Comparison of ENCODE assay signal across 29 mouse cellular contexts in genomic region chrX:100509921-100510320, GRCm38 (mm10). TPM values are rescaled to one million over a fixed set of nuclear protein-coding genes. Genes with fewer than 3 reads are reported as not detected.
A peak's percentile ranks its signal among the peaks of the same experiment; 100 is the strongest.
DNase-seq lines count a peak whose midpoint lies in the region; ATAC-seq lines count a peak whose summit lies in the region.
"Had no signal": no experiment of that assay in that cellular context is flagged by ENCODE, and none has a peak within 500 bp of the region (broad histone marks: within the 10 kb centered on the region; RNA-seq: fewer than 3 reads in every experiment).

No protein-coding gene starts in this region.

- no peak overlapping the region for H3K9ac ChIP-seq in hindbrain, embryonic 12.5 days
- H3K9ac ChIP-seq in embryonic facial prominence, embryonic 11.5 days (replicated peaks; ENCODE audit: low read length) = no peak overlapping the region
- no peak overlapping the region for H3K9ac ChIP-seq in liver, embryonic 11.5 days (ENCODE audit: low read depth, low read length)
- H3K9ac ChIP-seq: embryonic facial prominence, embryonic 13.5 days; embryonic facial prominence, embryonic 15.5 days; forebrain, embryonic 12.5 days had no signal

- H3K4me2 ChIP-seq in hindbrain, embryonic 12.5 days (replicated peaks) = no peak overlapping the region
- no peak overlapping the region for H3K4me2 ChIP-seq in embryonic facial prominence, embryonic 11.5 days (ENCODE audit: low read depth, low read length)
- no peak overlapping the region for H3K4me2 ChIP-seq in liver, embryonic 11.5 days
- H3K4me2 ChIP-seq: embryonic facial prominence, embryonic 13.5 days; embryonic facial prominence, embryonic 15.5 days; forebrain, embryonic 12.5 days had no signal

- no peak for ATAC-seq in hindbrain, embryonic 12.5 days (ENCODE audit: low FRiP score)
- no peak for ATAC-seq in embryonic facial prominence, embryonic 11.5 days (replicated peaks; ENCODE audit: insufficient number of reproducible peaks, low FRiP score, low TSS enrichment, low read depth)
- no peak for ATAC-seq in liver, embryonic 11.5 days (replicated peaks; ENCODE audit: low FRiP score)
- ATAC-seq: forebrain, embryonic 14.5 days; forebrain, embryonic 16.5 days had no signal

- peak; percentile 4 for DNase-seq in hindbrain, embryonic 10.5 days (ENCODE audit: low spot score)
- DNase-seq in embryo, embryonic 11 days = peak; percentile 7
- peak; percentile 56 for DNase-seq in embryonic facial prominence, embryonic 11.5 days (ENCODE audit: low spot score)
- DNase-seq in urinary bladder, postnatal 25 days (ENCODE audit: low spot score) = no peak
- DNase-seq in liver, embryonic 11.5 days (ENCODE audit: low spot score) = no peak
- DNase-seq in heart, postnatal 25 days (ENCODE audit: low spot score) = no peak
- DNase-seq: adrenal gland, adult 2 months; adrenal gland, postnatal 10 days; adrenal gland, postnatal 25 days; cerebellum, adult 11 months; cerebellum, adult 18-20 months; cerebellum, adult 8-10 months; cerebellum, adult 9-11 months; cerebellum, postnatal 14 days; cerebellum, postnatal 36 days had no signal

- H3K27ac ChIP-seq in hindbrain, embryonic 10.5 days = no peak overlapping the region
- no peak overlapping the region for H3K27ac ChIP-seq in hindbrain, embryonic 12.5 days
- no peak overlapping the region for H3K27ac ChIP-seq in embryonic facial prominence, embryonic 11.5 days (replicated peaks; ENCODE audit: low read depth, low read length)
- H3K27ac ChIP-seq in liver, embryonic 11.5 days (ENCODE audit: low read depth, low read length) = no peak overlapping the region
- H3K27ac ChIP-seq: embryonic facial prominence, embryonic 13.5 days; embryonic facial prominence, embryonic 15.5 days; forebrain, embryonic 10.5 days; forebrain, embryonic 12.5 days had no signal

- no peaks in the 10 kb centered on the region for H3K9me3 ChIP-seq in hindbrain, embryonic 10.5 days
- H3K9me3 ChIP-seq in hindbrain, embryonic 12.5 days (replicated peaks) = no peaks in the 10 kb centered on the region
- no peaks in the 10 kb centered on the region for H3K9me3 ChIP-seq in embryonic facial prominence, embryonic 11.5 days (replicated peaks; ENCODE audit: control insufficient read depth, low read length)
- H3K9me3 ChIP-seq in liver, embryonic 11.5 days (ENCODE audit: control insufficient read depth, low read length) = no peaks in the 10 kb centered on the region
- H3K9me3 ChIP-seq: embryonic facial prominence, embryonic 13.5 days; embryonic facial prominence, embryonic 15.5 days; forebrain, embryonic 10.5 days; forebrain, embryonic 12.5 days had no signal

- intact Hi-C loops in heart, postnatal 25 days (cut with DNase I) = loop anchor here (10.0 kb wide), 1 partner anchor 225 kb away; no protein-coding TSS in a partner anchor

- peaks cover 20% of the 10 kb centered on the region for H3K27me3 ChIP-seq in hindbrain, embryonic 10.5 days (ENCODE audit: insufficient read depth, poor library complexity, severe bottlenecking)
- H3K27me3 ChIP-seq in hindbrain, embryonic 12.5 days = peaks cover 8% of the 10 kb centered on the region; the same call in 1 of the 2 replicates
- H3K27me3 ChIP-seq in embryonic facial prominence, embryonic 11.5 days (ENCODE audit: control insufficient read depth, insufficient read depth, low read length) = no peaks in the 10 kb centered on the region
- H3K27me3 ChIP-seq in liver, embryonic 11.5 days (replicated peaks; ENCODE audit: control insufficient read depth, insufficient read depth, low read length) = no peaks in the 10 kb centered on the region
- H3K27me3 ChIP-seq: embryonic facial prominence, embryonic 15.5 days; forebrain, embryonic 12.5 days had no signal

- H3K4me3 ChIP-seq in hindbrain, embryonic 10.5 days = no peak overlapping the region
- no peak overlapping the region for H3K4me3 ChIP-seq in hindbrain, embryonic 12.5 days
- no peak overlapping the region for H3K4me3 ChIP-seq in embryonic facial prominence, embryonic 11.5 days (ENCODE audit: low read depth, low read length)
- no peak overlapping the region for H3K4me3 ChIP-seq in liver, embryonic 11.5 days (ENCODE audit: low read depth, low read length)
- H3K4me3 ChIP-seq: embryonic facial prominence, embryonic 13.5 days; embryonic facial prominence, embryonic 15.5 days; erythroblast, embryonic 14.5 days; forebrain, embryonic 10.5 days; forebrain, embryonic 12.5 days had no signal

- WGBS in hindbrain, embryonic 10.5 days = 66% methylated on average over 3 of the region's 3 CpGs
- WGBS in hindbrain, embryonic 12.5 days = 76% methylated on average over 3 of the region's 3 CpGs
- 32% methylated on average over 3 of the region's 3 CpGs for WGBS in embryonic facial prominence, embryonic 11.5 days
- 86% methylated on average over 3 of the region's 3 CpGs for WGBS in liver, embryonic 11.5 days

- H3K4me1 ChIP-seq in hindbrain, embryonic 10.5 days (replicated peaks) = no peaks in the 10 kb centered on the region
- H3K4me1 ChIP-seq in hindbrain, embryonic 12.5 days = no peaks in the 10 kb centered on the region
- no peaks in the 10 kb centered on the region for H3K4me1 ChIP-seq in embryonic facial prominence, embryonic 11.5 days (ENCODE audit: control insufficient read depth, insufficient read depth, low read length)
- H3K4me1 ChIP-seq in liver, embryonic 11.5 days (replicated peaks; ENCODE audit: control insufficient read depth, insufficient read depth, low read length) = no peaks in the 10 kb centered on the region
- H3K4me1 ChIP-seq: embryonic facial prominence, embryonic 13.5 days; embryonic facial prominence, embryonic 15.5 days; forebrain, embryonic 10.5 days; forebrain, embryonic 12.5 days had no signal

- H3K36me3 ChIP-seq in hindbrain, embryonic 10.5 days = peaks cover 37% of the 10 kb centered on the region
- H3K36me3 ChIP-seq in hindbrain, embryonic 12.5 days = 0 out of 2 replicates have a peak, but pooled peaks cover 3% of the 10 kb centered on the region
- no peaks in the 10 kb centered on the region for H3K36me3 ChIP-seq in embryonic facial prominence, embryonic 11.5 days (replicated peaks; ENCODE audit: control insufficient read depth, insufficient read depth, low read depth, low read length)
- no peaks in the 10 kb centered on the region for H3K36me3 ChIP-seq in liver, embryonic 11.5 days (ENCODE audit: control insufficient read depth, insufficient read depth, low read length)
- H3K36me3 ChIP-seq: forebrain, embryonic 12.5 days had no signal

RNA-seq across cellular contexts. Expression of gene Dgat2l6, which starts 14.7 kb away (rescaled TPM):
- not detected in 2 replicates for polyA plus RNA-seq in hindbrain, embryonic 10.5 days (2016; fragmentation: Nextera tagmentation; extraction: Ambion mirVana)
- polyA plus RNA-seq in hindbrain, embryonic 12.5 days (2016; fragmentation: Nextera tagmentation; extraction: Ambion mirVana) = not detected in 2 replicates
- polyA plus RNA-seq in embryonic facial prominence, embryonic 11.5 days (2014; fragmentation: Nextera tagmentation; extraction: Ambion mirVana) = not detected in 2 replicates
- polyA plus RNA-seq in liver, embryonic 11.5 days (2014; fragmentation: Nextera tagmentation; extraction: Ambion mirVana) = not detected in 2 replicates
- total RNA-seq in heart, postnatal 25 days (2021) = not detected
- total RNA-seq: adrenal gland, adult 2 months; adrenal gland, postnatal 10 days; adrenal gland, postnatal 25 days; adrenal gland, postnatal 4 days; common myeloid progenitor, adult 5-6 weeks; ES-E14; MEL had no signal
- polyA plus RNA-seq: adrenal gland, adult 2 months; brain, embryonic 14.5 days; C2C12; embryonic facial prominence, embryonic 13.5 days; embryonic facial prominence, embryonic 15.5 days; erythroblast, embryonic 14.5 days; forebrain, embryonic 10.5 days; forebrain, embryonic 12.5 days; forebrain, embryonic 14.5 days; forebrain, embryonic 16.5 days had no signal

RNA-seq across cellular contexts. Expression of gene Igbp1, which starts 15.8 kb away (rescaled TPM):
- polyA plus RNA-seq in hindbrain, embryonic 10.5 days (2016; fragmentation: Nextera tagmentation; extraction: Ambion mirVana) = 36.0 and 39.2 TPM in 2 replicates
- 30.8 and 31.2 TPM in 2 replicates for polyA plus RNA-seq in hindbrain, embryonic 12.5 days (2016; fragmentation: Nextera tagmentation; extraction: Ambion mirVana)
- 48.2 and 50.8 TPM in 2 replicates for polyA plus RNA-seq in embryonic facial prominence, embryonic 11.5 days (2014; fragmentation: Nextera tagmentation; extraction: Ambion mirVana)
- 39.9 and 40.5 TPM in 2 replicates for polyA plus RNA-seq in liver, embryonic 11.5 days (2014; fragmentation: Nextera tagmentation; extraction: Ambion mirVana)
- 10 to 100 TPM; 37.5 to 39.7 TPM for total RNA-seq in heart, postnatal 25 days (2021)

Comparison
In these comparisons a context has a peak if more than half of its experiments do, and no peak if none do; other contexts are left out.
1. DNase-seq: peak in hindbrain, embryonic 10.5 days (single experiment), embryo, embryonic 11 days (single experiment) and embryonic facial prominence, embryonic 11.5 days (single experiment); none in urinary bladder, postnatal 25 days (single experiment), liver, embryonic 11.5 days (single experiment) and heart, postnatal 25 days (single experiment).